Mouse (Mus musculus): ENCODE results near the gene Strada. TPM values are rescaled to one million over a fixed set of nuclear protein-coding genes. Genes with fewer than 3 reads are reported as not detected.
"Not testable (repeated sequence)": the region's sequence is repeated elsewhere in the genome, so short reads cannot be mapped to it uniquely, and the experiment has no call there.

Gene Strada
- polyA plus RNA-seq, 1 experiment from 2014 or later, result 23.2 TPM

DNA sequence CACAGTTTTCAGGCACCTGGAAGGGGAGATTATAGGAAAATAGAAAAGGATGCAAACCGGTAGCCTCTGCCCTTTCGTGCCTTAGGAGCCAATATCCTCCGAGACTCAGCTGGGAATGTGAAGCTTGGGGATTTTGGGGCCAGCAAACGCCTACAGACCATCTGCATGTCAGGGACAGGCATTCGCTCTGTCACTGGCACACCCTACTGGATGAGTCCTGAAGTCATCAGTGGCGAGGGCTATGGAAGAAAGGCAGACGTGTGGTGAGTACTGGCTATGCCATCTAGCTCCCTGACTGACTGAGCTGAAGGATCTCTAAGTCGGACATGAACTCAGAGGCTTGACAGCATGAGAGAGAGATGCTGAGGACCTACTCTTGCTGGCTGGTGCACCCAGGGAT lies 49.8 kb downstream of the Strada start:
- peaks cover 92% of the 10 kb centered on the region for H3K36me3 ChIP-seq
- no peaks in the 10 kb centered on the region for H3K27me3 ChIP-seq
- no peak overlapping the region for H3K4me3 ChIP-seq
- 78% methylated on average over 8 of the region's 8 CpGs for WGBS
- no peak overlapping the region for H3K4me2 ChIP-seq
- no peak for ATAC-seq (ENCODE audit: insufficient number of reproducible peaks, low FRiP score, low TSS enrichment, low read depth)
- no peak overlapping the region for H3K9ac ChIP-seq
- H3K27ac ChIP-seq, result no peak overlapping the region
- H3K9me3 ChIP-seq, result no peaks in the 10 kb centered on the region
- peaks cover 7% of the 10 kb centered on the region; the same call in 1 of the 2 replicates for H3K4me1 ChIP-seq

GRCm38 (mm10) chr11:106151219-106151618 lies 50.7 kb downstream of the Strada start:
- no peak overlapping the region for H3K9ac ChIP-seq
- WGBS, result 87% methylated on average over 3 of the region's 3 CpGs
- no peak overlapping the region for H3K4me3 ChIP-seq
- no peak for ATAC-seq (ENCODE audit: insufficient number of reproducible peaks, low FRiP score, low TSS enrichment, low read depth)
- peaks cover 5% of the 10 kb centered on the region; the same call in 1 of the 2 replicates for H3K4me1 ChIP-seq
- no peaks in the 10 kb centered on the region for H3K9me3 ChIP-seq
- no peaks in the 10 kb centered on the region for H3K27me3 ChIP-seq
- no peak overlapping the region for H3K4me2 ChIP-seq
- H3K36me3 ChIP-seq, result peaks cover 83% of the 10 kb centered on the region
- no peak overlapping the region for H3K27ac ChIP-seq

GRCm38 (mm10) chr11:106134580-106135528 lies 67.1 kb downstream of the Strada start:
- Histone ChIP-seq H3K4me2 (0 out of 2 replicates have a peak overlapping the region, but pooled peaks have one; percentile 12), H3K27ac (peak overlapping the region; percentile 71), H3K9me3 (no peaks in the 10 kb centered on the region), H3K36me3 (peaks cover 40% of the 10 kb centered on the region), H3K27me3 (no peaks in the 10 kb centered on the region), H3K9ac (no peak overlapping the region), H3K4me3 (no peak overlapping the region), H3K4me1 (peaks cover 4% of the 10 kb centered on the region; the same call in 1 of the 2 replicates)
- WGBS, result 51% methylated on average over 8 of the region's 8 CpGs
- ATAC-seq (ENCODE audit: insufficient number of reproducible peaks, low FRiP score, low TSS enrichment, low read depth), result no peak

- no peak overlapping the region for H3K27ac ChIP-seq
- H3K36me3 ChIP-seq, result peaks cover 47% of the 10 kb centered on the region
- no peaks in the 10 kb centered on the region for H3K27me3 ChIP-seq
- no peak overlapping the region for H3K4me3 ChIP-seq
- H3K9me3 ChIP-seq, result no peaks in the 10 kb centered on the region
- H3K4me2 ChIP-seq, result no peak overlapping the region
- H3K4me1 ChIP-seq, result peaks cover 4% of the 10 kb centered on the region; the same call in 1 of the 2 replicates
- H3K9ac ChIP-seq, result no peak overlapping the region
- ATAC-seq (ENCODE audit: insufficient number of reproducible peaks, low FRiP score, low TSS enrichment, low read depth), result no peak
- 94% methylated on average over 5 of the region's 5 CpGs for WGBS
Observed at GRCm38 (mm10) chr11:106132516-106132915, 69.5 kb downstream of the Strada start.

- no peaks in the 10 kb centered on the region for H3K4me1 ChIP-seq
- no peak for ATAC-seq (ENCODE audit: insufficient number of reproducible peaks, low FRiP score, low TSS enrichment, low read depth)
- no peak overlapping the region for H3K4me2 ChIP-seq
- WGBS, result 93% methylated on average over 1 of the region's 1 CpGs
- H3K27ac ChIP-seq, result no peak overlapping the region
- H3K27me3 ChIP-seq, result no peaks in the 10 kb centered on the region
- H3K4me3 ChIP-seq, result no peak overlapping the region
- no peaks in the 10 kb centered on the region for H3K9me3 ChIP-seq
- H3K36me3 ChIP-seq, result peaks cover 46% of the 10 kb centered on the region
- no peak overlapping the region for H3K9ac ChIP-seq
Observed at GRCm38 (mm10) chr11:106129477-106129876, 72.5 kb downstream of the Strada start.

GRCm38 (mm10) chr11:106126727-106127373 lies 75.1 kb downstream of the Strada start:
- H3K9ac ChIP-seq; H3K4me3 ChIP-seq; ATAC-seq (ENCODE audit: insufficient number of reproducible peaks, low FRiP score, low TSS enrichment, low read depth); H3K27me3 ChIP-seq; H3K27ac ChIP-seq; H3K4me2 ChIP-seq; H3K9me3 ChIP-seq; H3K4me1 ChIP-seq: not testable (repeated sequence)
- WGBS, result 94% methylated on average over 6 of the region's 6 CpGs
- H3K36me3 ChIP-seq, result peaks cover 59% of the 10 kb centered on the region

GRCm38 (mm10) chr11:106125827-106126226 lies 76.1 kb downstream of the Strada start:
- no peak overlapping the region for H3K4me3 ChIP-seq
- ATAC-seq (ENCODE audit: insufficient number of reproducible peaks, low FRiP score, low TSS enrichment, low read depth), result no peak

DNA sequence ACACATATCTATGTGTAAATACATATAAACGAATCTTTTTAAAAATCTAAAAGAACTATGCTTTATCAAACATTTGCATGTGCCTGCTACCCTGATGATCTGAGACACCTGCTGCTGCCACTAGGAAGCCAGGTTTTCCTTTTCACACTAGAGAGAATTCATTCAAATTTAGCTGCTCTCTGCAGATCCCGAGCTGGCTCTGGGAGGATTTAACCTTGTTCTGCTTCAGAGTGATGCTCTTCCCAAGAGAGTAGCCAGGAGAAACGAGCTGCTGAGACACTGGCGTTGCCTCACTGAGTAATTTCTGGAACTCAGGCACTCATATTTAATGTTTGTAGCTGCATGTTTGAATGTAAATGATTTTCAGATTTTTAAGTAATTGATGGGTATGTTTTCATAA lies 77.2 kb downstream of the Strada start:
- Histone ChIP-seq H3K9me3 (no peaks in the 10 kb centered on the region), H3K4me1 (no peaks in the 10 kb centered on the region), H3K27ac (no peak overlapping the region), H3K4me2 (no peak overlapping the region), H3K4me3 (no peak overlapping the region), H3K9ac (no peak overlapping the region), H3K27me3 (no peaks in the 10 kb centered on the region), H3K36me3 (peaks cover 63% of the 10 kb centered on the region)
- ATAC-seq (ENCODE audit: insufficient number of reproducible peaks, low FRiP score, low TSS enrichment, low read depth), result no peak
- WGBS, result 73% methylated on average over 4 of the region's 4 CpGs

More at GRCm38 (mm10) chr11:106125827-106126226, 76.1 kb downstream of the Strada start:
- Histone ChIP-seq H3K27me3 (no peaks in the 10 kb centered on the region), H3K4me2 (no peak overlapping the region), H3K4me1 (no peaks in the 10 kb centered on the region), H3K9me3 (no peaks in the 10 kb centered on the region), H3K36me3 (peaks cover 64% of the 10 kb centered on the region), H3K9ac (no peak overlapping the region), H3K27ac (no peak overlapping the region)
- 71% methylated on average over 1 of the region's 1 CpGs for WGBS

DNA sequence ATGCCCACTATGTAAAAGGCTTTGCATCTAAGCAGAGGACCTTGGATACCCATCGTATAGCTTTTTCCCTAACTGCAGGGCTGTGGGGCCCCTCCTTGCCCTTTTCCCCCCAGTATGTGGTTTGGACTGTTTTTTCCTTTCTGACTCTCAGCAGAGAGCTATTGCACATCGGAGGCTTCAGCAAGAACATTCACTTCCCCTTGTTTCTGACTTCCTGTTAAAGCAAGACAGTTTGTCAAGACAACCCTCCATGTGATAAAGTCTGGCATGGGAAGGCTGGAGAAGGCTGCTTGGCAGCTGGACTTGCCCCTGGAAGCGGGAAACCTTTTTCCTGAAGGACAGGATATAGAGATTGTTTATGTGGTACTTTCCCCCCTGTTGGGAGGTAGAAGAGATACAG lies 79.2 kb downstream of the Strada start:
- no peaks in the 10 kb centered on the region for H3K4me1 ChIP-seq
- H3K9ac ChIP-seq, result no peak overlapping the region
- H3K9me3 ChIP-seq, result no peaks in the 10 kb centered on the region
- 81% methylated on average over 3 of the region's 3 CpGs for WGBS
- no peak overlapping the region for H3K27ac ChIP-seq
- H3K4me2 ChIP-seq, result no peak overlapping the region
- H3K27me3 ChIP-seq, result no peaks in the 10 kb centered on the region
- H3K36me3 ChIP-seq, result peaks cover 65% of the 10 kb centered on the region
- H3K4me3 ChIP-seq, result no peak overlapping the region
- no peak for ATAC-seq (ENCODE audit: insufficient number of reproducible peaks, low FRiP score, low TSS enrichment, low read depth)

- Histone ChIP-seq H3K4me2 (no peak overlapping the region), H3K27ac (no peak overlapping the region), H3K27me3 (no peaks in the 10 kb centered on the region), H3K4me3 (no peak overlapping the region), H3K9ac (no peak overlapping the region), H3K4me1 (no peaks in the 10 kb centered on the region), H3K36me3 (peaks cover 70% of the 10 kb centered on the region), H3K9me3 (no peaks in the 10 kb centered on the region)
- 92% methylated on average over 5 of the region's 5 CpGs for WGBS
- ATAC-seq (ENCODE audit: insufficient number of reproducible peaks, low FRiP score, low TSS enrichment, low read depth), result no peak
Observed at GRCm38 (mm10) chr11:106122221-106122620, 79.7 kb downstream of the Strada start.

Data from limb, embryonic 15.5 days (tissue).